Mouse (Mus musculus): ENCODE measurements around the gene Fam219a. TPM values are rescaled to one million over a fixed set of nuclear protein-coding genes. Genes with fewer than 3 reads are reported as not detected.

Fam219a gene
- polyA plus RNA-seq (2012; ENCODE audit: insufficient read depth, insufficient read length, low replicate concordance, missing spikeins), result not detected in 2 replicates

GRCm38 (mm10) chr4:41569411-41569885 is at the start of gene Fam219a, which contains the start of gene Dnaic1:
Gene Fam219a, minus strand, starts transcription at chr4:41569538.
Gene Dnaic1, plus strand, starts transcription at chr4:41569775.
- Histone ChIP-seq H3K4me1 (ENCODE audit: control insufficient read depth, insufficient read depth, low read length) (peaks cover 23% of the 10 kb centered on the region), H3K27ac (ENCODE audit: insufficient read depth, low read depth, low read length) (peak within 1 kb of the TSS; percentile 74), H3K4me3 (ENCODE audit: insufficient read depth, low read depth, low read length) (peak within 1 kb of the TSS; percentile 91)
- TF ChIP-seq CTCF (IDR thresholded peaks at IDR 0.05; ENCODE audit: insufficient read depth, low read depth, low read length) (0 out of 2 replicates have a peak, but pooled peaks have one; percentile 23), POLR2A (IDR thresholded peaks at IDR 0.05; ENCODE audit: insufficient read depth, low read depth, low read length) (peak; percentile 74)
- WGBS, result under 1% methylated on average over 41 of the region's 41 CpGs

GRCm38 (mm10) chr4:41615661-41616599 is 46.6 kb upstream of the Fam219a start:
- H3K4me1 ChIP-seq (ENCODE audit: control insufficient read depth, insufficient read depth, low read length), result peaks cover 28% of the 10 kb centered on the region
- peak overlapping the region; percentile 73 for H3K27ac ChIP-seq (ENCODE audit: insufficient read depth, low read depth, low read length)
- no peak overlapping the region for H3K4me3 ChIP-seq (ENCODE audit: insufficient read depth, low read depth, low read length)
- WGBS, result 48% methylated on average over 9 of the region's 9 CpGs
- TF ChIP-seq POLR2A (IDR thresholded peaks at IDR 0.05; ENCODE audit: insufficient read depth, low read depth, low read length) (no peak), CTCF (IDR thresholded peaks at IDR 0.05; ENCODE audit: insufficient read depth, low read depth, low read length) (no peak)

GRCm38 (mm10) chr4:41614156-41614555 is 44.8 kb upstream of the Fam219a start:
- Histone ChIP-seq H3K4me3 (ENCODE audit: insufficient read depth, low read depth, low read length) (no peak overlapping the region), H3K4me1 (ENCODE audit: control insufficient read depth, insufficient read depth, low read length) (peaks cover 25% of the 10 kb centered on the region), H3K27ac (ENCODE audit: insufficient read depth, low read depth, low read length) (no peak overlapping the region)
- 7% methylated on average over 7 of the region's 7 CpGs for WGBS
- TF ChIP-seq POLR2A (IDR thresholded peaks at IDR 0.05; ENCODE audit: insufficient read depth, low read depth, low read length) (no peak), CTCF (IDR thresholded peaks at IDR 0.05; ENCODE audit: insufficient read depth, low read depth, low read length) (peak; percentile 88)

GRCm38 (mm10) chr4:41612166-41612565 is 42.8 kb upstream of the Fam219a start:
- 64% methylated on average over 8 of the region's 8 CpGs for WGBS
- Histone ChIP-seq H3K4me3 (ENCODE audit: insufficient read depth, low read depth, low read length) (no peak overlapping the region), H3K27ac (ENCODE audit: insufficient read depth, low read depth, low read length) (no peak overlapping the region), H3K4me1 (ENCODE audit: control insufficient read depth, insufficient read depth, low read length) (peaks cover 14% of the 10 kb centered on the region)
- TF ChIP-seq CTCF (IDR thresholded peaks at IDR 0.05; ENCODE audit: insufficient read depth, low read depth, low read length) (no peak), POLR2A (IDR thresholded peaks at IDR 0.05; ENCODE audit: insufficient read depth, low read depth, low read length) (no peak)

- peaks cover 5% of the 10 kb centered on the region for H3K4me1 ChIP-seq (ENCODE audit: control insufficient read depth, insufficient read depth, low read length)
Measured at GRCm38 (mm10) chr4:41610594-41610980, 41.2 kb upstream of the Fam219a start.

GRCm38 (mm10) chr4:41609681-41610593 is 40.6 kb upstream of the Fam219a start:
- H3K4me3 ChIP-seq (ENCODE audit: insufficient read depth, low read depth, low read length), result no peak overlapping the region
- TF ChIP-seq POLR2A (IDR thresholded peaks at IDR 0.05; ENCODE audit: insufficient read depth, low read depth, low read length), result no peak
- no peak for TF ChIP-seq CTCF (IDR thresholded peaks at IDR 0.05; ENCODE audit: insufficient read depth, low read depth, low read length)
- 75% methylated on average over 10 of the region's 10 CpGs for WGBS
- no peak overlapping the region for H3K27ac ChIP-seq (ENCODE audit: insufficient read depth, low read depth, low read length)
- no peaks in the 10 kb centered on the region for H3K4me1 ChIP-seq (ENCODE audit: control insufficient read depth, insufficient read depth, low read length)

More at GRCm38 (mm10) chr4:41610594-41610980, 41.2 kb upstream of the Fam219a start:
- WGBS, result 53% methylated on average over 6 of the region's 6 CpGs
- no peak overlapping the region for H3K27ac ChIP-seq (ENCODE audit: insufficient read depth, low read depth, low read length)
- TF ChIP-seq POLR2A (IDR thresholded peaks at IDR 0.05; ENCODE audit: insufficient read depth, low read depth, low read length) (no peak), CTCF (IDR thresholded peaks at IDR 0.05; ENCODE audit: insufficient read depth, low read depth, low read length) (no peak)
- H3K4me3 ChIP-seq (ENCODE audit: insufficient read depth, low read depth, low read length), result no peak overlapping the region

- peaks cover 3% of the 10 kb centered on the region for H3K4me1 ChIP-seq (ENCODE audit: control insufficient read depth, insufficient read depth, low read length)
- H3K27ac ChIP-seq (ENCODE audit: insufficient read depth, low read depth, low read length), result no peak overlapping the region
- WGBS, result 83% methylated on average over 4 of the region's 4 CpGs
- no peak for TF ChIP-seq CTCF (IDR thresholded peaks at IDR 0.05; ENCODE audit: insufficient read depth, low read depth, low read length)
- no peak for TF ChIP-seq POLR2A (IDR thresholded peaks at IDR 0.05; ENCODE audit: insufficient read depth, low read depth, low read length)
- no peak overlapping the region for H3K4me3 ChIP-seq (ENCODE audit: insufficient read depth, low read depth, low read length)
Measured at GRCm38 (mm10) chr4:41606784-41607183, 37.4 kb upstream of the Fam219a start.
